In genomic region chr9:13506956-13507821, GRCm38 (mm10) we compare ENCODE assay signal across 12 mouse cellular contexts.
DNase-seq lines count a peak whose midpoint lies in the region; ATAC-seq lines count a peak whose summit lies in the region.
"Had no signal": no experiment of that assay in that cellular context is flagged by ENCODE, and none has a peak within 500 bp of the region (broad histone marks: within the 10 kb centered on the region; RNA-seq: fewer than 3 reads in every experiment).

No protein-coding gene starts in this region.

- no peak overlapping the region for H3K4me2 ChIP-seq in neural tube, embryonic 15.5 days
- no peak overlapping the region for H3K4me2 ChIP-seq in heart, embryonic 14.5 days (ENCODE audit: low read length)
- no peak overlapping the region for H3K4me2 ChIP-seq in forebrain, embryonic 15.5 days (replicated peaks)
- H3K4me2 ChIP-seq: forebrain, embryonic 12.5 days; liver, embryonic 12.5 days had no signal

- no peaks in the 10 kb centered on the region for H3K9me3 ChIP-seq in neural tube, embryonic 15.5 days (replicated peaks)
- H3K9me3 ChIP-seq in heart, embryonic 14.5 days (ENCODE audit: control insufficient read depth, low read length): no peaks in the 10 kb centered on the region
- H3K9me3 ChIP-seq in forebrain, embryonic 15.5 days: no peaks in the 10 kb centered on the region
- H3K9me3 ChIP-seq: forebrain, embryonic 12.5 days; liver, embryonic 12.5 days had no signal

- peak; percentile 48 for DNase-seq in neural tube, embryonic 10.5 days (ENCODE audit: extremely low spot score, low spot score)
- DNase-seq in kidney, postnatal 25 days: peak; percentile 54 to 56
- no peak for DNase-seq in thymus, postnatal 14 days
- DNase-seq: cerebellum, postnatal 25 days; midbrain, embryonic 14.5 days had no signal

- WGBS in neural tube, embryonic 15.5 days: 60% methylated on average over 6 of the region's 6 CpGs
- 49% methylated on average over 6 of the region's 6 CpGs for WGBS in heart, embryonic 14.5 days
- 77% methylated on average over 6 of the region's 6 CpGs for WGBS in forebrain, embryonic 15.5 days

- no peak for ATAC-seq in neural tube, embryonic 15.5 days (ENCODE audit: low FRiP score)
- no peak for ATAC-seq in heart, embryonic 14.5 days (ENCODE audit: insufficient number of reproducible peaks, insufficient read depth, low FRiP score, low read depth)
- no peak for ATAC-seq in forebrain, embryonic 15.5 days (replicated peaks)
- no peak for ATAC-seq in granulocyte monocyte progenitor cell, adult 5-6 weeks (replicated peaks; ENCODE audit: poor library complexity, severe bottlenecking)
- ATAC-seq in megakaryocyte-erythroid progenitor cell, adult 5-6 weeks (replicated peaks; ENCODE audit: low FRiP score, low TSS enrichment, poor library complexity, severe bottlenecking): no peak
- ATAC-seq: liver, embryonic 12.5 days had no signal

- H3K27ac ChIP-seq in neural tube, embryonic 15.5 days (replicated peaks): no peak overlapping the region
- 0 out of 4 replicates have a peak overlapping the region, but pooled peaks have one; percentile 6 to 22 for H3K27ac ChIP-seq in heart, embryonic 14.5 days (replicated peaks in 1 of 2; ENCODE audit: control insufficient read depth in 1 of 2, insufficient read depth in 1 of 2, low read depth in 2 of 2, low read length in 2 of 2)
- no peak overlapping the region for H3K27ac ChIP-seq in forebrain, embryonic 15.5 days (replicated peaks)
- H3K27ac ChIP-seq: forebrain, embryonic 12.5 days; liver, embryonic 12.5 days had no signal

- no peaks in the 10 kb centered on the region for H3K27me3 ChIP-seq in neural tube, embryonic 15.5 days (replicated peaks)
- no peaks in the 10 kb centered on the region for H3K27me3 ChIP-seq in heart, embryonic 14.5 days (ENCODE audit: control insufficient read depth, insufficient read depth, low read length)
- no peaks in the 10 kb centered on the region for H3K27me3 ChIP-seq in forebrain, embryonic 15.5 days
- H3K27me3 ChIP-seq: forebrain, embryonic 12.5 days; liver, embryonic 12.5 days had no signal

- H3K9ac ChIP-seq in neural tube, embryonic 15.5 days (replicated peaks): no peak overlapping the region
- H3K9ac ChIP-seq in heart, embryonic 14.5 days (ENCODE audit: low read length): no peak overlapping the region
- H3K9ac ChIP-seq in forebrain, embryonic 15.5 days (replicated peaks): no peak overlapping the region
- H3K9ac ChIP-seq: forebrain, embryonic 12.5 days; liver, embryonic 12.5 days had no signal

- no peaks in the 10 kb centered on the region for H3K36me3 ChIP-seq in neural tube, embryonic 15.5 days
- no peaks in the 10 kb centered on the region for H3K36me3 ChIP-seq in heart, embryonic 14.5 days (ENCODE audit: control insufficient read depth, insufficient read depth, low read length)
- no peaks in the 10 kb centered on the region for H3K36me3 ChIP-seq in forebrain, embryonic 15.5 days
- H3K36me3 ChIP-seq: forebrain, embryonic 12.5 days; liver, embryonic 12.5 days had no signal

- H3K4me3 ChIP-seq in neural tube, embryonic 15.5 days (replicated peaks): no peak overlapping the region
- no peak overlapping the region for H3K4me3 ChIP-seq in heart, embryonic 14.5 days (ENCODE audit: control insufficient read depth in 1 of 2, insufficient read depth in 1 of 2, low read depth in 1 of 2, low read length in 2 of 2)
- H3K4me3 ChIP-seq in forebrain, embryonic 15.5 days: no peak overlapping the region
- H3K4me3 ChIP-seq: forebrain, embryonic 12.5 days; liver, embryonic 12.5 days had no signal

- H3K4me1 ChIP-seq in neural tube, embryonic 15.5 days: 0 out of 2 replicates have a peak, but pooled peaks cover 3% of the 10 kb centered on the region
- peaks cover 2 to 14% of the 10 kb centered on the region in 2 experiments; a peak in 3 of 4 replicates for H3K4me1 ChIP-seq in heart, embryonic 14.5 days (ENCODE audit: control insufficient read depth in 2 of 2, insufficient read depth in 2 of 2, low read length in 2 of 2)
- no peaks in the 10 kb centered on the region for H3K4me1 ChIP-seq in forebrain, embryonic 15.5 days
- H3K4me1 ChIP-seq: forebrain, embryonic 12.5 days had no signal

Comparison
In these comparisons a context has a peak if more than half of its experiments do, and no peak if none do; other contexts are left out.
1. H3K27ac ChIP-seq: peak in heart, embryonic 14.5 days (2 of 2); none in neural tube, embryonic 15.5 days (single experiment) and forebrain, embryonic 15.5 days (single experiment).